Mouse (Mus musculus) small intestine, adult 2 months (tissue): Measurements from ENCODE around the gene Rpl12. TPM values are rescaled to one million over a fixed set of nuclear protein-coding genes. Genes with fewer than 3 reads are reported as not detected.
"Not testable (repeated sequence)": the region's sequence is repeated elsewhere in the genome, so short reads cannot be mapped to it uniquely, and the experiment has no call there.

Experiments
- H3K27ac ChIP-seq: fragments of 200-500 bp; 2 replicates; pipeline ENCODE4 v1.5.1; 2012; ENCODE audit warnings: low read depth, low read length, control low read depth, inconsistent platforms; ENCODE audit not compliant: insufficient read depth
- H3K27me3 ChIP-seq: fragments of 200-500 bp; 2 replicates; pipeline ENCODE4 v1.6.1; 2012; ENCODE audit warnings: mild to moderate bottlenecking, moderate library complexity, low read length, inconsistent platforms; ENCODE audit not compliant: control insufficient read depth, insufficient read depth
- H3K36me3 ChIP-seq: fragments of 200-500 bp; 2 replicates; pipeline ENCODE4 v1.6.1; 2012; ENCODE audit warnings: mild to moderate bottlenecking, low read length, control low read depth, inconsistent platforms; ENCODE audit not compliant: control insufficient read depth, insufficient read depth
- H3K4me1 ChIP-seq: fragments of 200-500 bp; 2 replicates; pipeline ENCODE4 v1.6.1; 2012; ENCODE audit warnings: low read length, inconsistent platforms, mixed read lengths; ENCODE audit not compliant: control insufficient read depth, insufficient read depth, insufficient read length
- H3K4me3 ChIP-seq: fragments of 200-500 bp; 2 replicates; pipeline ENCODE4 v1.5.1; 2012; ENCODE audit warnings: low read depth, mild to moderate bottlenecking, control low read depth, inconsistent platforms, low read length, moderate library complexity
- CTCF ChIP-seq: fragments of 200-500 bp; IDR thresholded peaks from 2 replicates; pipeline ENCODE4 v1.5.1; 2012; ENCODE audit warnings: low read depth, mild to moderate bottlenecking, control low read depth, inconsistent platforms, low read length, moderate library complexity, mixed read lengths; ENCODE audit not compliant: insufficient replicate concordance, insufficient read length; ENCODE audit errors: extremely low read depth
- POLR2A ChIP-seq: fragments of 200-500 bp; IDR thresholded peaks from 2 replicates; pipeline ENCODE4 v1.6.1; 2012; ENCODE audit warnings: low read depth, mild to moderate bottlenecking, control low read depth, inconsistent platforms, low read length, moderate library complexity
- WGBS: fragments of 180-500 bp; shearing (Covaris S2); methylation state at CpG from one replicate; pipeline ENCODE4 v1.1.7; 2018; 5-methylcytosine and 5-hydroxymethylcytosine counted together
- polyA plus RNA-seq: library from polyadenylated mRNA; depleted of rRNA; stranded (reverse); fragments of >200 nt; gene quantifications from 2 replicates; pipeline ENCODE4 v1.2.3, GENCODE M21; 2012; rRNA removed

The Rpl12 gene
- polyA plus RNA-seq, 1 experiment, result 161 TPM

- no peak for TF ChIP-seq CTCF
- no peak for TF ChIP-seq POLR2A
- H3K27me3 ChIP-seq, result no peaks in the 10 kb centered on the region
- H3K4me3 ChIP-seq, result no peak overlapping the region
- no peaks in the 10 kb centered on the region for H3K36me3 ChIP-seq
- H3K27ac ChIP-seq, result no peak overlapping the region
- no peaks in the 10 kb centered on the region for H3K4me1 ChIP-seq
- WGBS, result 92% methylated on average over 2 of the region's 2 CpGs
These were observed 38.4 kb downstream of the Rpl12 start for GRCm38 (mm10) chr2:32999752-33000151.

- Histone ChIP-seq H3K27me3 (no peaks in the 10 kb centered on the region), H3K36me3 (no peaks in the 10 kb centered on the region), H3K4me3 (no peak overlapping the region), H3K4me1 (no peaks in the 10 kb centered on the region), H3K27ac (no peak overlapping the region)
- TF ChIP-seq POLR2A (no peak), CTCF (no peak)
- 87% methylated on average over 7 of the region's 7 CpGs for WGBS
These were observed 40.8 kb downstream of the Rpl12 start for GRCm38 (mm10) chr2:33002144-33002543.

- no peaks in the 10 kb centered on the region for H3K27me3 ChIP-seq
- no peaks in the 10 kb centered on the region for H3K4me1 ChIP-seq
- no peaks in the 10 kb centered on the region for H3K36me3 ChIP-seq
- no peak for TF ChIP-seq CTCF
- TF ChIP-seq POLR2A, result no peak
- WGBS, result 59% methylated on average over 5 of the region's 5 CpGs
- no peak overlapping the region for H3K27ac ChIP-seq
- H3K4me3 ChIP-seq, result no peak overlapping the region
These were observed 43.7 kb downstream of the Rpl12 start for GRCm38 (mm10) chr2:33005041-33005440.

GRCm38 (mm10) chr2:33009055-33009454 is 47.7 kb downstream of the Rpl12 start:
- H3K27ac ChIP-seq, H3K27me3 ChIP-seq, H3K4me1 ChIP-seq, H3K4me3 ChIP-seq, H3K36me3 ChIP-seq: not testable (repeated sequence)
- 84% methylated on average over 4 of the region's 4 CpGs for WGBS

GRCm38 (mm10) chr2:33014877-33015276 is 53.5 kb downstream of the Rpl12 start:
- WGBS, result 85% methylated on average over 5 of the region's 5 CpGs
- TF ChIP-seq POLR2A (no peak), CTCF (no peak)
- Histone ChIP-seq H3K4me3 (no peak overlapping the region), H3K27me3 (no peaks in the 10 kb centered on the region; the same call in 1 of the 2 replicates), H3K36me3 (no peaks in the 10 kb centered on the region), H3K27ac (no peak overlapping the region), H3K4me1 (no peaks in the 10 kb centered on the region)

Other genes with a start within 250 kb of the Rpl12 start
- 41.9 and 89.9 TPM in 2 replicates for gene Cdk9, start 248.5 kb upstream of the Rpl12 start, polyA plus RNA-seq
- gene Sh2d3c, start 240.5 kb upstream of the Rpl12 start, polyA plus RNA-seq, result 10.9 and 25.3 TPM in 2 replicates
- gene 6330409D20Rik, start 220.5 kb upstream of the Rpl12 start, polyA plus RNA-seq, result not detected in 2 replicates
- 86.2 and 133 TPM in 2 replicates for gene Tor2a, start 204.3 kb upstream of the Rpl12 start, polyA plus RNA-seq
- gene Ttc16, start 185.9 kb upstream of the Rpl12 start, polyA plus RNA-seq, result 1.0 and 2.3 TPM in 2 replicates
- 28.4 and 65.8 TPM in 2 replicates for gene Ptrh1, start 185.8 kb upstream of the Rpl12 start, polyA plus RNA-seq
- gene Cfap157, start 177.1 kb upstream of the Rpl12 start, polyA plus RNA-seq, result 0.06 TPM in 1 of 2 replicates, not detected in the other
- gene Stxbp1, start 114.3 kb upstream of the Rpl12 start, polyA plus RNA-seq, result 3.6 and 7.0 TPM in 2 replicates
- 19.4 and 27.2 TPM in 2 replicates for gene Fam129b, start 85.4 kb upstream of the Rpl12 start, polyA plus RNA-seq
- 6.4 and 12.0 TPM in 2 replicates for gene Lrsam1, start 55 bp downstream of the Rpl12 start, polyA plus RNA-seq
- 16.6 and 46.7 TPM in 2 replicates for gene Slc2a8, start 20.5 kb downstream of the Rpl12 start, polyA plus RNA-seq
- gene Garnl3, start 170.1 kb downstream of the Rpl12 start, polyA plus RNA-seq, result 1.3 and 2.0 TPM in 2 replicates